In the genomic region with DNA sequence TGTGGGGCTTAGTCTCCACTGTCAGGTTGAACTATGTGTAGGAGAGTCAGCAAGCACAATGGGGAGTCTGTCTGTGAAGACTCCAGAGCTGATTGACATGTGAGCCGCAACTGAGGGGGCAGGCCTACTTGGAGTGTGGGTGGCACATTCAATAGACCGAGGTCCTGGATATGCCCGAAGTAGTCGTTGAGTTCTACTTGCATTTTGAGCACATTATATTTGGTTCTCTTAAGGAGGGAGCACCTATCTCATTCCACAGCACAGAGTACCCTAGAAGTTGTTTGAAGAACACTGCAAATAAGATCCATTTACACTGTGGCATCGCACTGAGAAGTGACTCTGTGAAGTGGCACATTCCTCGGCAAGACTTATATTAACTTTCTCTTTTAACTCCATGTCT, we compare ENCODE assay signal across 17 mouse cellular contexts.
"Had no signal": no experiment of that assay in that cellular context is flagged by ENCODE, and none has a peak within 500 bp of the region (broad histone marks: within the 10 kb centered on the region; RNA-seq: fewer than 3 reads in every experiment).

No protein-coding gene starts in this region.

- H3K4me3 ChIP-seq: layer of hippocampus, adult 2 months; limb, embryonic 10.5 days; limb, embryonic 13.5 days; liver, embryonic 13.5 days; megakaryocyte, embryonic 14.5 days; midbrain, embryonic 10.5 days; midbrain, embryonic 13.5 days had no signal

- ATAC-seq: inflammation-experienced regulatory T-cells, adult 6 months; intestine, postnatal 0 days; midbrain, embryonic 13.5 days; midbrain, embryonic 16.5 days had no signal

- DNase-seq: kidney, adult 2 months; kidney, postnatal 25 days; layer of hippocampus, adult 9-11 months; liver; liver, embryonic 13.5 days; thymus, postnatal 25 days had no signal

- H3K4me2 ChIP-seq: limb, embryonic 13.5 days; liver, embryonic 13.5 days; midbrain, embryonic 13.5 days had no signal

- H3K4me1 ChIP-seq: midbrain, embryonic 10.5 days; midbrain, embryonic 13.5 days had no signal

- H3K27ac ChIP-seq: kidney, postnatal 0 days; layer of hippocampus, adult 2 months; limb, embryonic 13.5 days; liver, embryonic 13.5 days; midbrain, embryonic 10.5 days; midbrain, embryonic 13.5 days; stomach, postnatal 0 days had no signal

- H3K36me3 ChIP-seq: limb, embryonic 10.5 days; limb, embryonic 13.5 days; liver, embryonic 13.5 days; midbrain, embryonic 10.5 days; midbrain, embryonic 13.5 days had no signal

- H3K9me3 ChIP-seq: limb, embryonic 10.5 days; limb, embryonic 13.5 days; liver, embryonic 13.5 days; midbrain, embryonic 10.5 days; midbrain, embryonic 13.5 days had no signal

- H3K9ac ChIP-seq: limb, embryonic 13.5 days; liver, embryonic 13.5 days; midbrain, embryonic 13.5 days had no signal

- H3K27me3 ChIP-seq: limb, embryonic 13.5 days; liver, embryonic 13.5 days; midbrain, embryonic 13.5 days had no signal
